Comparison of ENCODE assay signal across 1 mouse cellular context in genomic region chr14:55061845-55062244, GRCm38 (mm10).
TF ChIP-seq lines count a peak whose summit lies in the region.

No protein-coding gene starts in this region.

TF ChIP-seq in MEL, 35 proteins besides CTCF, POLR2A, EP300 and RAD21:
- TF ChIP-seq HCFC1 (IDR thresholded peaks at IDR 0.05; ENCODE audit: low read depth, low read length) (no peak), USF2 (IDR thresholded peaks at IDR 0.05; ENCODE audit: borderline replicate concordance in 1 of 2, insufficient read depth in 1 of 2, low read depth in 1 of 2, low read length in 2 of 2) (no peak)
